Mouse (Mus musculus) hindbrain, embryonic 13.5 days (tissue): Measurements from ENCODE around the gene Rpl11. TPM values are rescaled to one million over a fixed set of nuclear protein-coding genes. Genes with fewer than 3 reads are reported as not detected.

Experiments
- ATAC-seq: fragments of 200-750 bp; cut with Nextera tagmentation; 2 replicates; pipeline ENCODE4 v1.8.0; 2017; ENCODE audit warnings: moderate TSS enrichment; ENCODE audit not compliant: low FRiP score
- H3K27ac ChIP-seq: fragments of 300-500 bp; sonication (generic); 2 replicates; pipeline ENCODE4 v1.5.1; 2015; ENCODE audit warnings: inconsistent platforms, mild to moderate bottlenecking, moderate library complexity
- H3K27me3 ChIP-seq: fragments of 300-500 bp; sonication (generic); 2 replicates; pipeline ENCODE4 v1.6.1; 2015; ENCODE audit warnings: mild to moderate bottlenecking, inconsistent platforms
- H3K36me3 ChIP-seq: fragments of 300-500 bp; sonication (generic); 2 replicates; pipeline ENCODE4 v1.6.1; 2015; ENCODE audit warnings: mild to moderate bottlenecking, inconsistent platforms
- H3K4me1 ChIP-seq: fragments of 300-500 bp; sonication (generic); replicated peaks from 2 replicates; pipeline ENCODE4 v1.6.1; 2015; ENCODE audit warnings: inconsistent platforms
- H3K4me2 ChIP-seq: fragments of 300-500 bp; sonication (generic); 2 replicates; pipeline ENCODE4 v1.6.1; 2015; ENCODE audit warnings: inconsistent platforms, mild to moderate bottlenecking, moderate library complexity
- H3K4me3 ChIP-seq: fragments of 300-500 bp; sonication (generic); 2 replicates; pipeline ENCODE4 v1.5.1; 2015; ENCODE audit warnings: mild to moderate bottlenecking, inconsistent platforms
- H3K9ac ChIP-seq: fragments of 300-500 bp; sonication (generic); 2 replicates; pipeline ENCODE4 v1.6.1; 2015; ENCODE audit warnings: mild to moderate bottlenecking, inconsistent platforms
- H3K9me3 ChIP-seq: fragments of 300-500 bp; sonication (generic); 2 replicates; pipeline ENCODE4 v1.6.1; 2016; ENCODE audit warnings: inconsistent platforms
- WGBS: fragments of 180-500 bp; shearing (Covaris S2); methylation state at CpG from one replicate; pipeline ENCODE4 v1.1.7; 2015; 5-methylcytosine and 5-hydroxymethylcytosine counted together
- polyA plus RNA-seq: library from polyadenylated mRNA; unstranded; fragments of >200 nt; fragmentation: Nextera tagmentation; extraction: Ambion mirVana; gene quantifications from 2 replicates; pipeline ENCODE4 v1.2.1, GENCODE M21; 2015

The Rpl11 gene
- polyA plus RNA-seq, 1 experiment from 2014 or later, result 334 TPM

DNA sequence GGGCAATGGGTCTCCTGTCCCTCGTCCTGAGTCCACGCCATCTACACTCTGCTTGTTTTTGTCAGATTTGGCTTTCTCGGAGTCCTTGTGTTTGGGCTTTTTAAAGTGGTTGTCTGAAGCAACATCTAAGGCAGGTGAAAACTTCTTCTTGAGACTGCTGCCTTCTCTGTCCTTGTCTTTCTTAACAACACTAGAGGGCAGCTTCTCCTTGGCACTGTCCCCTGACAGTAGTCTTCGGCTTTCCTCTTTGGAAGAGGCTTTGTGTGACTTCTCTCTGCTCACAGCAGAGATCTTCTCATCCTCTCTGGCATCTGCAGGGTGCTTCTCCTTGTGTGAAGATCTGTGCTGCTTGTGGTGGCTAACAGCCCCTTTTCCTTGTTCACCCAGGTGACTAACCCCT lies 42.6 kb downstream of the Rpl11 start:
- Histone ChIP-seq H3K9ac (no peak overlapping the region), H3K4me3 (no peak overlapping the region), H3K9me3 (no peaks in the 10 kb centered on the region), H3K4me1 (no peaks in the 10 kb centered on the region), H3K27ac (no peak overlapping the region), H3K4me2 (no peak overlapping the region), H3K36me3 (peaks cover 79% of the 10 kb centered on the region), H3K27me3 (no peaks in the 10 kb centered on the region)
- no peak for ATAC-seq
- 97% methylated on average over 4 of the region's 4 CpGs for WGBS

DNA sequence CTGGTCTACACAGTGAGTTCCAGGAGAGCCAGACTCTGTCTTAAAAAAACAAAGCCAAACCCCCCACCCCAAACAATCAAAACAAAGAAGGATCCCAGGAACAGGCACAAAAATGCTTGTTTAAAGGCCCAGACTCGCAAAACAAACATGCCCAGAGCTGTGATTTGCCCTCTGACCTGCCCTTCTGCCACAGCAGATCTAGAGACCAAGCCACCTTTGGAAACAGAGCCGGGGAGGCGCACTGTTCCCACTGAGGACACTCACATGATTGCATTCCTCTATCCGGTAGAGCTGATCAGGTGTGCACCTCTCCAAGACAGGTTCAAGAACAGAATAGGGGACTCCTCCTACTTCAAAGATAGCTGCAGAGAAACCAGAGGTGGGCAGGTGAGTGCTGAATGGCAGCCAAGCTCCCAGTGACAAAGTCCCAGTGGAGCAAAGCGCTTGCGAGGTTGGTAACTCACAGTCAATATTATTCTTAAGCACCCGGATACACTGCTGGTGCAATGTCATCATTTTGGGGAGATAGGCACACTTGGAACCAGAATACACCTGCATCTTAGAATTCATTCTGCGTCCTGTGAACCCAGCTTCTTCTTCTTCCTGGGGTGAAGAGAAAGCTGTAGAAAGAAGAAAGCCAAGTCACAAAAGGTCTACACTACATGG lies 44.3 kb downstream of the Rpl11 start:
- no peaks in the 10 kb centered on the region for H3K9me3 ChIP-seq
- 93% methylated on average over 8 of the region's 8 CpGs for WGBS
- H3K36me3 ChIP-seq, result peaks cover 92% of the 10 kb centered on the region
- H3K27me3 ChIP-seq, result no peaks in the 10 kb centered on the region
- no peak overlapping the region for H3K4me2 ChIP-seq
- no peak overlapping the region for H3K4me3 ChIP-seq
- no peaks in the 10 kb centered on the region for H3K4me1 ChIP-seq
- ATAC-seq, result no peak
- H3K9ac ChIP-seq, result no peak overlapping the region
- no peak overlapping the region for H3K27ac ChIP-seq

DNA sequence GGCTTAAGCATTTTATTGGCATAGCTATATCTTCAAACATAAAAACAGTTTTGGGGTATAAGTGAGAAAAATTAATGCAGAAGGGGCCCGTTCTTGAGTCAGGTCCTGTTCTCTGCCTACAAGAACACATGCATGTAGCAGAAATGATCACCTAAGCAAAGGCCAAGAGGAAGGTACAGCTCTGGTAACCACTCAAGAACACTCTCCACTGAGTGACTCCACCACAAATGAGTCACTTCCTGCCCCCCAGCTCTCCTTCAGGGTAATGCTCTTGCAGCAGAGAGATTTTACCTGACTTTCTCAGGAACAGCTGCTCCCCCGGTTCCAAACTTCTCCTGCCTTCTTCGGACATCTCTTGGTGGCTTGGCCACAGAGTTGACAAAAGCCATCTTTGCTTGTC lies 46.4 kb downstream of the Rpl11 start:
- no peaks in the 10 kb centered on the region for H3K27me3 ChIP-seq
- no peak overlapping the region for H3K27ac ChIP-seq
- peaks cover 94% of the 10 kb centered on the region for H3K36me3 ChIP-seq
- H3K4me3 ChIP-seq, result no peak overlapping the region
- 95% methylated on average over 3 of the region's 3 CpGs for WGBS
- no peaks in the 10 kb centered on the region for H3K9me3 ChIP-seq
- H3K9ac ChIP-seq, result no peak overlapping the region
- H3K4me2 ChIP-seq, result no peak overlapping the region
- H3K4me1 ChIP-seq, result no peaks in the 10 kb centered on the region
- ATAC-seq, result no peak

DNA sequence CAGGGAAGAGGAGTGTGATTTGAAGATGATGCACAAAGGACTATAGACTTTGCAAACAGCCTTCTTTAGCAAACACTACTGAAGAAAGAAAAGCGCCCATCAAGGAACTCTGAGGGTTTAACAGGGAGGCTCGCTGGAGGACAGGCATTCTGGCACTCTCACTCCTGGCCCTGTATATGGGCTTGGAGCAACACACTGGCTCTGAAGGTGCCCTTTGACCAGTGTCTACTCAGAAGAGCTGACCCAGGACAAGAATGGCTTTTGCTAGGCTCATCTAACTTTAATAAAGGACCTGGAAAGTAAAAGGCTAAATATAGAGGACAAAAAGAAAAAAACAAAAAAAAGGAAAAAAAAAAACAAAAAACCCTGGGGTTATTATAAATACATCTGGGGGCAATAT lies 48.3 kb downstream of the Rpl11 start:
- Histone ChIP-seq H3K4me1 (no peaks in the 10 kb centered on the region), H3K27me3 (no peaks in the 10 kb centered on the region), H3K36me3 (peaks cover 84% of the 10 kb centered on the region), H3K9ac (no peak overlapping the region), H3K4me2 (no peak overlapping the region), H3K27ac (no peak overlapping the region), H3K4me3 (no peak overlapping the region), H3K9me3 (no peaks in the 10 kb centered on the region)
- ATAC-seq, result no peak
- 90% methylated on average over 2 of the region's 2 CpGs for WGBS

DNA sequence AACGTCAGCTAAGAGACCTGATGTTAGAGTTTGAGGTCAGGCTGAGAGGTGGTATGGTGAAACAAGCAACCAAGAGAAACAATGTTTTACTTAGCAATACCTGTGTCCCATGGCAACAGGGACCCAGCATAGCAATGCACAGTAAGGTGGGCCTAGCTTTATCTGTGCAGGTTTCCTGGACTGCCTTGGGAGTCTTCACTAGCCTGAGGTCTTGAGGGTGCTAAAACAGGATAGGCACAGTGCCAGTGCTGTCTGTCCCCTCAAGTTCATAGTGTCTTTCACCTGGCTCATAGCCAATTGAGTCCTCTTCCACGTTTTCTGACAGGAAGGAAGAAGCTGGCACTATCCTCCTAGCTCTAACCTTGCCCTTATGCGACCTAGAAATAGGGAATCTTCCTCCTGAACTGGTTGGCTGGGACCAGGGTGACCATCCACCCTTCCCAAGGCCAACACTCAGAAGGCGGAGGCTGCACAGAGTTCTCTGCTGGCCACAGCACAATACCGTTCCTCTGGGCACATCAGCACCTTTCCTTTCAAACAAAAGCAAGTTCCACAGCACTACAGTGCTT lies 49.0 kb downstream of the Rpl11 start:
- Histone ChIP-seq H3K4me1 (no peaks in the 10 kb centered on the region), H3K27me3 (no peaks in the 10 kb centered on the region), H3K36me3 (peaks cover 77% of the 10 kb centered on the region), H3K4me3 (no peak overlapping the region), H3K27ac (no peak overlapping the region), H3K4me2 (no peak overlapping the region), H3K9me3 (no peaks in the 10 kb centered on the region), H3K9ac (no peak overlapping the region)
- WGBS, result 95% methylated on average over 5 of the region's 5 CpGs
- no peak for ATAC-seq

DNA sequence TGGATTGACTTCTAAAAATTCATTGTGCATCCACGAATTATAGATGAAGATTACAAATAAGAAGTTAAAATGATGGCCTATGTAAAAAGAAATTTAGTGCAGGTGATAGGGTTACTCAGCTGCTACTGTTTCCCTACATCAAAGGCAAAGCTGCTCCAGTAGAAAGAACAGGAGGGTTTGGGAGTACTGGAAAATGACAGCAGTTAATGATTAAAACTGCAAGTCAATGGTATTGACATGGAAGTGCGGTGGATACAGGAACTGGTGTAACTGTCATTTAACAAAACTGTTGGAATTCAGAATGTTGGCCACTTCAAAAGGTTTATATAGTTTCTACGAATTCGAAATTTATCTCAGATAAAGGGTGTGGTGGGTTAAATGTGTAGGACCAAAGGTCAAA lies 58.1 kb downstream of the Rpl11 start:
- no peak for ATAC-seq
- WGBS, result 89% methylated on average over 4 of the region's 4 CpGs
- Histone ChIP-seq H3K4me2 (no peak overlapping the region), H3K4me3 (no peak overlapping the region), H3K9ac (no peak overlapping the region), H3K4me1 (no peaks in the 10 kb centered on the region), H3K27me3 (no peaks in the 10 kb centered on the region), H3K27ac (no peak overlapping the region), H3K9me3 (no peaks in the 10 kb centered on the region), H3K36me3 (no peaks in the 10 kb centered on the region)

- no peaks in the 10 kb centered on the region for H3K27me3 ChIP-seq
- WGBS, result 97% methylated on average over 6 of the region's 6 CpGs
- no peak for ATAC-seq
Measured at GRCm38 (mm10) chr4:135993941-135994340, 59.3 kb downstream of the Rpl11 start.

DNA sequence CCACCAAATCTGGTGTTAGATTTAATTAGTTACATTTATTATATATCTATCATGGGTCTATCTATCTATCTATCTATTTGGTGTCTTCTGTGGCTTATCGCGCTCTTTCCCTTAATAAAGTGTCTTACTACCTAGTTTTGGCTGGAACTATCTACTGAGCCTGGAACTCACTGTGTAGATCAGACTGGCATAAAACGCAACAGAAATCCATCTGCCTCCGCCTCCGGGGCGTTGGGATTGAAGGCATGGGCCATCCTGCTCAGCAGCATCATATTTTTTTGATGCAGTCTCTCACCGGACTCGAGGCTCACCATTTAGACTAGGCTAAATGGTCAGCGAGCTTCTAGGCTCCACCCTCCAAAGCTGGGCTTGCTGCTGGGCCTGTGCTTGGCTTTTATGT lies 65.5 kb downstream of the Rpl11 start:
- Histone ChIP-seq H3K27me3 (no peaks in the 10 kb centered on the region), H3K9ac (peak overlapping the region; percentile 89), H3K4me1 (peaks cover 23% of the 10 kb centered on the region), H3K36me3 (peaks cover 25% of the 10 kb centered on the region), H3K4me3 (peak overlapping the region; percentile 80), H3K9me3 (no peaks in the 10 kb centered on the region), H3K27ac (peak overlapping the region; percentile 92), H3K4me2 (peak overlapping the region; percentile 95)
- 67% methylated on average over 9 of the region's 9 CpGs for WGBS
- ATAC-seq, result no peak

More at GRCm38 (mm10) chr4:135993941-135994340, 59.3 kb downstream of the Rpl11 start:
- H3K4me3 ChIP-seq, result no peak overlapping the region
- H3K36me3 ChIP-seq, result no peaks in the 10 kb centered on the region
- no peaks in the 10 kb centered on the region for H3K9me3 ChIP-seq
- no peak overlapping the region for H3K4me2 ChIP-seq
- H3K9ac ChIP-seq, result no peak overlapping the region
- no peak overlapping the region for H3K27ac ChIP-seq
- H3K4me1 ChIP-seq, result no peaks in the 10 kb centered on the region

- Histone ChIP-seq H3K27me3 (no peaks in the 10 kb centered on the region), H3K4me2 (peak within 1 kb of the TSS; percentile 95), H3K4me1 (peaks cover 23% of the 10 kb centered on the region), H3K9me3 (no peaks in the 10 kb centered on the region), H3K27ac (peak within 1 kb of the TSS; percentile 92), H3K9ac (peak within 1 kb of the TSS; percentile 89), H3K36me3 (peaks cover 31% of the 10 kb centered on the region), H3K4me3 (peak within 1 kb of the TSS; percentile 80)
- 0% methylated on average over 63 of the region's 81 CpGs for WGBS
- ATAC-seq, result peak; percentile 94
Measured at GRCm38 (mm10) chr4:135986943-135987710, 66.1 kb downstream of the Rpl11 start, which contains the start of gene Pithd1. TSS of gene Pithd1 (minus strand) at chr4:135987264.

GRCm38 (mm10) chr4:135986301-135986942 lies 66.8 kb downstream of the Rpl11 start:
- peaks cover 23% of the 10 kb centered on the region for H3K4me1 ChIP-seq
- H3K27me3 ChIP-seq, result no peaks in the 10 kb centered on the region
- H3K4me3 ChIP-seq, result peak overlapping the region; percentile 80
- WGBS, result 7% methylated on average over 23 of the region's 23 CpGs
- H3K36me3 ChIP-seq, result peaks cover 34% of the 10 kb centered on the region
- no peaks in the 10 kb centered on the region for H3K9me3 ChIP-seq
- peak overlapping the region; percentile 92 for H3K27ac ChIP-seq
- peak overlapping the region; percentile 89 for H3K9ac ChIP-seq
- peak overlapping the region; percentile 95 for H3K4me2 ChIP-seq
- ATAC-seq, result 0 out of 2 replicates have a peak, but pooled peaks have one; percentile 11

- no peaks in the 10 kb centered on the region for H3K9me3 ChIP-seq
- 94% methylated on average over 7 of the region's 7 CpGs for WGBS
- H3K4me3 ChIP-seq, result peak overlapping the region; percentile 80
- peaks cover 34% of the 10 kb centered on the region for H3K36me3 ChIP-seq
- H3K27ac ChIP-seq, result no peak overlapping the region
- H3K9ac ChIP-seq, result peak overlapping the region; percentile 89
- peak overlapping the region; percentile 95 for H3K4me2 ChIP-seq
- H3K4me1 ChIP-seq, result peaks cover 23% of the 10 kb centered on the region
- ATAC-seq, result no peak
- no peaks in the 10 kb centered on the region for H3K27me3 ChIP-seq
Measured at GRCm38 (mm10) chr4:135985769-135986168, 67.5 kb downstream of the Rpl11 start.

- Histone ChIP-seq H3K27ac (no peak overlapping the region), H3K36me3 (peaks cover 34% of the 10 kb centered on the region), H3K4me2 (peak overlapping the region; percentile 95; the same call in 1 of the 2 replicates), H3K4me1 (peaks cover 23% of the 10 kb centered on the region), H3K9me3 (no peaks in the 10 kb centered on the region), H3K27me3 (no peaks in the 10 kb centered on the region), H3K4me3 (no peak overlapping the region), H3K9ac (peak overlapping the region; percentile 89; the same call in 1 of the 2 replicates)
- 93% methylated on average over 5 of the region's 5 CpGs for WGBS
- no peak for ATAC-seq
Measured at GRCm38 (mm10) chr4:135985193-135985592, 68.0 kb downstream of the Rpl11 start.
